Mouse (Mus musculus) megakaryocyte, embryonic 14.5 days (primary cell): ENCODE data around the gene Ltv1. TPM values are rescaled to one million over a fixed set of nuclear protein-coding genes. Genes with fewer than 3 reads are reported as not detected.

ENCODE experiments used
- H3K27me3 ChIP-seq: replicated peaks from 2 replicates; pipeline ENCODE3; 2012; ENCODE audit warnings: inconsistent platforms
- H3K36me3 ChIP-seq: replicated peaks from 2 replicates; pipeline ENCODE3; 2012; ENCODE audit warnings: low read length, inconsistent platforms, mixed read lengths
- H3K4me1 ChIP-seq: 2 replicates; pipeline ENCODE4 v1.6.1; 2012; ENCODE audit warnings: inconsistent platforms
- H3K4me3 ChIP-seq: replicated peaks from 2 replicates; pipeline ENCODE3; 2012; ENCODE audit warnings: moderate library complexity, mild to moderate bottlenecking, inconsistent platforms
- H3K9me3 ChIP-seq: 2 replicates; pipeline ENCODE4 v1.6.1; 2012; ENCODE audit warnings: inconsistent platforms
- FLI1 ChIP-seq: IDR thresholded peaks from 2 replicates; pipeline ENCODE4 v1.6.1; 2012; ENCODE audit warnings: low read length, inconsistent platforms, mixed read lengths
- GATA1 ChIP-seq: IDR thresholded peaks from 3 replicates; pipeline ENCODE4 v1.6.1; 2012; ENCODE audit warnings: mixed read lengths, low read length, inconsistent platforms, borderline replicate concordance
- polyA plus RNA-seq: library from polyadenylated mRNA; stranded (reverse); fragments of >175 nt; gene quantifications from 2 replicates; pipeline ENCODE4 v1.2.3, GENCODE M21; 2012; ENCODE audit warnings: low replicate concordance; ENCODE audit not compliant: insufficient read depth

Ltv1 gene
- polyA plus RNA-seq: 1.5 and 18.6 TPM in 2 replicates

DNA sequence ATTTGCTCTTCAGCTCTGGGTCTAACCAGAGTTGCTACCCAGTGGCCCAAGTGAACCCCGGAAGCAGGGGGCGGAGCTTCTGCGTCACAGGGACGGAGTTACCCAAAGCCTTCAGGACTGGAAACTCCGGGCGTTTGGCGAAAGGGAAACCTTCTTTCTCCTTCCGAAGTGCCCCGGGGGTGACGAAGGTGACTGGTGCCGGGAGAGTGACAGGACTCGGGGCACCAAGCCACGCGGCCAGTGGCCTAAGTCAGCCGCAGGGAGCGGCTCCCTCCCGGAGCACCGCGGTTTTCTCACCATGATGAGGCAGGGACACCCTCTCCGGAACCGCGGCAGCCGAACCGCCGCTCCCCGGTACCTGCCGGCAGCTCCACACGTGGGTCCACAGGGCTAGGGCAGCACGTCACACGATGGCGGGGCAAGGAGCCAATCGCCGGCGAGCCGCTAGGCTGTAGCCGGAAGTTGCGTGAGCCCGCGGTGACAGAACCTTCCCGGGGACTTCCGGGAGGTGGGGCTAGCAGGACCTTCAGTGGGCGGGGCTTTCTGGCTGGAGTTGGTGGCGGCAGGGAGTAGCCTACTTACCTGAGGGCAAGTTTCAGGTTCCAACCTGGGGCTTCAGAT, at the start of gene Ltv1:
TSS of gene Ltv1 (minus strand) at position 438 of the 621 bp plus-strand sequence.
- H3K4me3 ChIP-seq: peak within 1 kb of the TSS; percentile 95
- no peak for TF ChIP-seq GATA1
- TF ChIP-seq FLI1: no peak
- H3K36me3 ChIP-seq: peaks cover 27% of the 10 kb centered on the region
- H3K9me3 ChIP-seq: no peaks in the 10 kb centered on the region
- H3K27me3 ChIP-seq: no peaks in the 10 kb centered on the region
- peaks cover 15% of the 10 kb centered on the region for H3K4me1 ChIP-seq

DNA sequence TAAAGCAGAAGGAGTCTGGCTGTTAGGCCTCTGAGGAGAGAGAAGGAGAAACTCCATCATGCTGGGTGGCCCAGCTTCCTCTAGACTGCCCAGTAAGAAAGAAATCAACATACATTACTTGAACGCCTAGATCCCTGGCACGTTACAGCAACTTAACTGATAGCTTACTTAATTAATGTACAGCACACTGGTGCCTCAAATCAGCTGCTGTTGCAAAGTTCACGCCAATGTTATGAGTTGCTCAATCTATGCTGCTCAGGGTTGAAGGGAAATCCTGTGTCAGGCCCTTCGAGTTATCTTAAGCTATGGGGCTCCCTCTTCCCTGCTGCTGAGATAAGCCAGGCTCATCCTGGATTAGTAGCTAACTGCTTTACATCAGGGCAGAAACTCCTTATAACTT, 47.5 kb upstream of the Ltv1 start:
- Histone ChIP-seq H3K4me3 (no peak overlapping the region), H3K4me1 (peaks cover 31% of the 10 kb centered on the region), H3K36me3 (peaks cover 6% of the 10 kb centered on the region), H3K9me3 (no peaks in the 10 kb centered on the region), H3K27me3 (peaks cover 2% of the 10 kb centered on the region)
- no peak for TF ChIP-seq GATA1
- no peak for TF ChIP-seq FLI1

DNA sequence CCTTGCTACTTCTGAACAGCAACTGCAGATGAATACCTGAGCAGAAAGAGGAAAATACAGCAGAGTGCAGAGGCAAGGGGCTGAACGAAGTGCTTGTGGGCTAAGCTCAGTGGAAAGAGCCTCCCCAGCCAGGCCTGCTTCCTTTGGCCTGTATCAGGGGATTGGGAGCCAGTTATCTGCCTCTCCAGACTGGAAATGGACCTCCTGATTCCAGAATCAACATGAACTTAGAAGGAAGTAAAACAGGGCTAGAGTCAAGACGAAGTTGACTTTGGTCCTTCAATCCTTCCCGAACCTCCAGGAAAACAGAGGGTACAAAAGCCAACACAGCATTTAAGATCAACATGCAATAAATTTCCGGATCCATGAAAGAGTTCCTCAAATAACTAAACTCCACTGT, 45.2 kb upstream of the Ltv1 start:
- no peaks in the 10 kb centered on the region for H3K9me3 ChIP-seq
- H3K4me3 ChIP-seq: no peak overlapping the region
- TF ChIP-seq FLI1: no peak
- TF ChIP-seq GATA1: no peak
- no peaks in the 10 kb centered on the region for H3K36me3 ChIP-seq
- H3K4me1 ChIP-seq: peaks cover 28% of the 10 kb centered on the region
- H3K27me3 ChIP-seq: peaks cover 2% of the 10 kb centered on the region

DNA sequence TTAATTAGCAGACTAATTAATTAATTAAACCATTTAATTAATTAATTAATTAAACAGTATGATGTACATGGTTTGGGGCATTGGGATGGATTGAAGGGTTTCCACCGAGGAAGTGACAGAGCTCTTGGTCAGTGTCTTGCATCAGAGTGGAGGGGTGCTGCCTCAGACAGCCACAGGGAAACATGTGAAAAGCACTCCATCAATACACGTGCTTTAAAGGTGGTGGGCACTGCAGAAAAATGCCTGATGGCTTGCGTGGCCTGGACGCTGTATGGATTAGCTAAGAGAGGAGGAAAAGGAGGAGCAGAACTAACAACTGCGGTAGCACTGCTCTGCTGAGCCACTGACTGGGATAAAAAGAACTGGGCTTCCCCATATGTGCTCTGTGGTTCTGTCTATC, 43.9 kb upstream of the Ltv1 start:
- Histone ChIP-seq H3K9me3 (no peaks in the 10 kb centered on the region), H3K27me3 (peaks cover 2% of the 10 kb centered on the region), H3K36me3 (no peaks in the 10 kb centered on the region), H3K4me1 (peaks cover 37% of the 10 kb centered on the region), H3K4me3 (no peak overlapping the region)
- TF ChIP-seq FLI1: no peak
- no peak for TF ChIP-seq GATA1

DNA sequence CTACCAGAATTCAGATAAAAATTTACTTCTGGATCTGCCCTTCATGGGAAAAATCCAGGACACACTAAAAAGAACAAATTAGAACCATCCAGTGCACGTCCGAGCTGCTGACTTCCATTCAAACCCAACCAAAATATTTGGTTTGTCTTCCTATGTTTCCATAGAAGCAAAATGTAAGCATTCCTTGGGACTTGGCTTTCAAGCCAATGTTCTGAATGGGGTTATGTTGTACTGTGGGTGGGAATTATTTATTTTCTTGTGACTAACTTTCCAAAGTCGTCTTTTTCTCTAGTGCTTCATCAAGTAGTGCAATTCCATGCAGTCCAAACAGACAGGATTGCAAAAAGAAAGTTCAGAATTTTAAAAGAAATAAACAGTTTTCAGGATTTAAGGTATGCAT, 41.5 kb upstream of the Ltv1 start:
- TF ChIP-seq FLI1 (no peak), GATA1 (no peak)
- Histone ChIP-seq H3K36me3 (peaks cover 3% of the 10 kb centered on the region), H3K9me3 (no peaks in the 10 kb centered on the region), H3K4me1 (peaks cover 45% of the 10 kb centered on the region), H3K4me3 (no peak overlapping the region), H3K27me3 (no peaks in the 10 kb centered on the region)

DNA sequence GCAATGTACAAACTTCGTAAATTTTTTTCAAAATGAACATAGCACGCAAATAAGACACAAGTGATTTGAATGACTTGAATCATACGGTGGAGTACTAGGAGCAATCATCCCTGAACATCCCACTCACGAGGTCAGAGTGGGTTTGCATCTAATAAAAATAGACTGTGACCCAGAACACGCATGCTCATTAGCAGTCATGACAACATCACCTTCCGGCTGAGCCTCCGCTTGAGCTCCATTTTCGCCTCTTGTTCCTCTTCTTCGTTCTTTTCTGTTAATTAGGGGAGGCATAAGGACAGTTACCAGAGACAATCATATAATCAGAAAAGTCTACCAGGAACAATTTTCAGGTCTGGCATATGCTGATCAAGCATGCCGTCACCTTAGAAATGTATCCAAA, 41.0 kb upstream of the Ltv1 start:
- Histone ChIP-seq H3K4me1 (peaks cover 47% of the 10 kb centered on the region), H3K36me3 (peaks cover 3% of the 10 kb centered on the region)
- no peak for TF ChIP-seq GATA1
- no peak for TF ChIP-seq FLI1

DNA sequence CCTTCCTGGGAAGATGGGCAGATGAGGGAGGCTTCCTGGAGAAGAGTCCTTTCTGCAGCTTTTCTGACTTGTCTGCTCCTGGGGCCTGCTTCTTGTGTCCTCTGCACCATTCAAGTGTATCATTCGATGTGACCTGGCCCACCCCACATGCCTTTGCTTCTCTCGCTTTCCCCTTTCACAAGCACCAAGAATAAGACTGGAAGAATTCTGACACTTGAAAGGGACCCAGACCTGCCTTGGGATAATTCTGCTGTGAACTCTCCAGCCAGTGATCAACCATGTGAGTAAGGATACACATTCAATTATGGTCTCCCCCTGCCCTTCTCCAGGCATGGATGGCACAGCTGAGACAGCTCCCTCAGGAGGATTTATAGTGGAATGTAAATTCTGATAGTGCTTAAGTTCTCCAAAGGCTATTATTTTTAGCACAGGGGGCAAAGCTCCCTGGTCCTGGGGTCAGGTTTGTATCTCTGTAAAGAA, 40.2 kb upstream of the Ltv1 start:
- Histone ChIP-seq H3K4me1 (peaks cover 50% of the 10 kb centered on the region), H3K36me3 (peaks cover 6% of the 10 kb centered on the region), H3K27me3 (no peaks in the 10 kb centered on the region), H3K9me3 (no peaks in the 10 kb centered on the region), H3K4me3 (no peak overlapping the region)
- no peak for TF ChIP-seq FLI1
- no peak for TF ChIP-seq GATA1

More for the DNA sequence above, 41.0 kb upstream of the Ltv1 start:
- no peak overlapping the region for H3K4me3 ChIP-seq
- no peaks in the 10 kb centered on the region for H3K9me3 ChIP-seq
- no peaks in the 10 kb centered on the region for H3K27me3 ChIP-seq

DNA sequence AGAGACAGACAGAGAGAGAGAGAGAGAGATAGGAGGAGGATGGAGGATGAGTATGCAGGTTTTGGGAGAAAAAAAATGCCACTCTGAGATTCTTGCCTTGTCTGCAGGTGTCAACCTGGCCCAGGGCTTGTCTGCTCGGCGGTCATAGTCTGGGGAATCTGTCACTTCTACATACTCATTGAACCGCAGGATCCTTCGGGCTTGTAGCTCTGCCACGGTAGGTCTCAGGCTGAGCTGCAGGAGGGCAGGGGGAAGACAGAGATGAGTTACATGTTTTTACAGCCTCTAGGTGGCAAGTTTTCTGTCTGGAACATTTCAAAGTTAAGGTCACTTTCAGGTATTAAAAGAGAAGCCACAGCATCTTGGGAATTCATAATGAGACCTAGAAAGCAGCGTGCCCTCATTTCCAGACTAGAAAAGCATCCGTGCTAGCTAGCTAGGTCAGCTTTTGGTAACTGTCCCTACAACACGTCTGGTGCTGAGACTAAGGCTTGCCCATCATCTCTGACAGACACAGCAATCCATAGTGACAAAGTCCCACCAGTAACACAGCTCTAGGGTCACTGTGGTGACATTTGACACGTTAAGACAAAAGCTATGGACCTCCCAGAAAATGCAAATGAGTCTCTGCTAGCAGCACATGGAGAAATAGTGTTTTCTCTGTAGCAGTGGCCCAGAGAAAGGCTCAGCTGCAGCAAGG, 39.6 kb upstream of the Ltv1 start:
- Histone ChIP-seq H3K36me3 (peaks cover 8% of the 10 kb centered on the region), H3K9me3 (no peaks in the 10 kb centered on the region), H3K4me1 (peaks cover 51% of the 10 kb centered on the region), H3K27me3 (no peaks in the 10 kb centered on the region), H3K4me3 (no peak overlapping the region)
- no peak for TF ChIP-seq GATA1
- no peak for TF ChIP-seq FLI1

DNA sequence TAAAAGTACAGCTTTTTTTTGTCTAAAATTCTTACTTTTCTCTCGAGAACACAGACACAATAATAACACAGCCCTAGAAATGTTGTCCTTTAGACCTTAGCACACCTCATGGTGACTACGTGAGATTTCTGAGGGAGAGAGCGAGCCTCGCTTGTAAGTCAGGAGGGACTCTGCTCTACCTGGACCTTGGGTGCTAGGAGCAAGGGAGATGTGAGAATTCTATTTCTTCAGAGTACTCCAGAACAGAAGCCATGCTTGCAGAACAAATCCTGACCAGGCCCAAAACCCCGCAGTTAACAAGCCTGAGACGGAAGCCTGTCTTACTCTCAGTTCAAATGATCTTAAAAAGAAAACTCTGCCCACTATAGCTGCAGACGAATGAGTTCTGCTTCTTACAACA, 37.7 kb upstream of the Ltv1 start:
- Histone ChIP-seq H3K9me3 (no peaks in the 10 kb centered on the region), H3K4me3 (no peak overlapping the region), H3K27me3 (no peaks in the 10 kb centered on the region), H3K36me3 (peaks cover 8% of the 10 kb centered on the region), H3K4me1 (peaks cover 64% of the 10 kb centered on the region)
- no peak for TF ChIP-seq FLI1
- no peak for TF ChIP-seq GATA1

DNA sequence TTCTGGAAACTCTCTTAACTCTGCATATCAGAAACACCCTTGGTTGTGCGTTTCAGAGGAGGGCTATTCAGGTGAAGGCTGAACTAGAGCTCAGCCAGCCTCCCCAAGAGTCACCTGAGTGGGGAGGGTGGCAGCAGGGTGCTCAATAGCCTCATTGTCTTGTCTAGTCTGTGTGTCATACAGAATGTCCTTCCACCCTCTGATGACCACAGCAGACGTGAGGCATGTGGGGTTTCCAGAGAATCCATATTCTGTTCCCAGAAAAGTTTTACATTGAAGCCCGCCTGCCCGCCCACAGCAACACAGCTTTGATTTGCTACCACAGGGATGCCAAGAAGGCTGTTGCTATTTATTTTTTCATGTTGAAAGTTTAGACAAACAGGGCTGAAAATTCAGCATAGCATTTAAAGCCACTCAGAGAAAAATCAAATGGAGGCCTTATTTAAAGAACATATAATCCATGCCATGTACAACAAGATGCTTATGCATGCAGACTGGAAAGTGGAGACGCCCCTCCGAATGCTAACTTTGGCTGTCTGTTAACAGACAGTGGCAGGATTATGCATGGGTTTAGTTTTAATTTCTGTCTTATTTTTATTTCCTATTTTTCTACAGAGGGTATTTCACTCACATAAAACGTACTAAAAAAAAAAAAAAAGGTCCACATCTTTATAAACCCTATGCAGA, 32.6 kb upstream of the Ltv1 start:
- Histone ChIP-seq H3K27me3 (no peaks in the 10 kb centered on the region), H3K36me3 (peaks cover 14% of the 10 kb centered on the region), H3K4me3 (peak overlapping the region; percentile 67), H3K9me3 (no peaks in the 10 kb centered on the region), H3K4me1 (peaks cover 59% of the 10 kb centered on the region)
- no peak for TF ChIP-seq FLI1
- no peak for TF ChIP-seq GATA1
